Mouse (Mus musculus): ENCODE results near the gene Appl1. TPM values are rescaled to one million over a fixed set of nuclear protein-coding genes. Genes with fewer than 3 reads are reported as not detected.

The Appl1 gene
- polyA plus RNA-seq, 1 experiment from 2014 or later, result 56.1 TPM

- no peaks in the 10 kb centered on the region for H3K36me3 ChIP-seq (ENCODE audit: control insufficient read depth, insufficient read depth, low read length)
- no peaks in the 10 kb centered on the region for H3K9me3 ChIP-seq (replicated peaks; ENCODE audit: control insufficient read depth, low read length, poor library complexity, severe bottlenecking)
- H3K9ac ChIP-seq (ENCODE audit: low read depth, low read length), result no peak overlapping the region
- no peak overlapping the region for H3K27ac ChIP-seq (ENCODE audit: low read length)
- no peak overlapping the region for H3K4me3 ChIP-seq (ENCODE audit: low read depth, low read length)
- 85% methylated on average over 2 of the region's 2 CpGs for WGBS
- no peaks in the 10 kb centered on the region for H3K27me3 ChIP-seq (ENCODE audit: control insufficient read depth, insufficient read depth, low read depth, low read length)
- no peak for ATAC-seq
- no peak overlapping the region for H3K4me2 ChIP-seq (ENCODE audit: low read length)
- no peaks in the 10 kb centered on the region for H3K4me1 ChIP-seq (ENCODE audit: control insufficient read depth, insufficient read depth, low read length)
These were observed 71.5 kb downstream of the Appl1 start for GRCm38 (mm10) chr14:26899490-26899889.

- 95% methylated on average over 4 of the region's 4 CpGs for WGBS
- H3K9ac ChIP-seq (ENCODE audit: low read depth, low read length), result no peak within 1 kb of the TSS
- no peak for ATAC-seq
These were observed 76.6 kb downstream of the Appl1 start, which contains the start of gene Asb14 for GRCm38 (mm10) chr14:26894392-26894791. Gene Asb14, plus strand, starts transcription at chr14:26894557.

GRCm38 (mm10) chr14:26890777-26891176, 80.3 kb downstream of the Appl1 start:
- no peak overlapping the region for H3K4me3 ChIP-seq (ENCODE audit: low read depth, low read length)

More at GRCm38 (mm10) chr14:26894392-26894791, 76.6 kb downstream of the Appl1 start, which contains the start of gene Asb14:
- Histone ChIP-seq H3K4me3 (ENCODE audit: low read depth, low read length) (no peak within 1 kb of the TSS), H3K27ac (ENCODE audit: low read length) (no peak within 1 kb of the TSS), H3K36me3 (ENCODE audit: control insufficient read depth, insufficient read depth, low read length) (no peaks in the 10 kb centered on the region), H3K9me3 (replicated peaks; ENCODE audit: control insufficient read depth, low read length, poor library complexity, severe bottlenecking) (no peaks in the 10 kb centered on the region), H3K27me3 (ENCODE audit: control insufficient read depth, insufficient read depth, low read depth, low read length) (no peaks in the 10 kb centered on the region), H3K4me2 (ENCODE audit: low read length) (no peak within 1 kb of the TSS), H3K4me1 (ENCODE audit: control insufficient read depth, insufficient read depth, low read length) (no peaks in the 10 kb centered on the region)

GRCm38 (mm10) chr14:26887244-26887643, 83.8 kb downstream of the Appl1 start:
- no peak for ATAC-seq
- no peaks in the 10 kb centered on the region for H3K27me3 ChIP-seq (ENCODE audit: control insufficient read depth, insufficient read depth, low read depth, low read length)
- H3K4me3 ChIP-seq (ENCODE audit: low read depth, low read length), result no peak overlapping the region
- H3K27ac ChIP-seq (ENCODE audit: low read length), result no peak overlapping the region
- H3K36me3 ChIP-seq (ENCODE audit: control insufficient read depth, insufficient read depth, low read length), result no peaks in the 10 kb centered on the region
- H3K4me2 ChIP-seq (ENCODE audit: low read length), result no peak overlapping the region
- H3K9me3 ChIP-seq (replicated peaks; ENCODE audit: control insufficient read depth, low read length, poor library complexity, severe bottlenecking), result no peaks in the 10 kb centered on the region
- 47% methylated on average over 3 of the region's 3 CpGs for WGBS
- no peaks in the 10 kb centered on the region for H3K4me1 ChIP-seq (ENCODE audit: control insufficient read depth, insufficient read depth, low read length)
- H3K9ac ChIP-seq (ENCODE audit: low read depth, low read length), result no peak overlapping the region

More at GRCm38 (mm10) chr14:26890777-26891176, 80.3 kb downstream of the Appl1 start:
- H3K4me2 ChIP-seq (ENCODE audit: low read length), result no peak overlapping the region
- no peak overlapping the region for H3K9ac ChIP-seq (ENCODE audit: low read depth, low read length)
- no peak overlapping the region for H3K27ac ChIP-seq (ENCODE audit: low read length)
- H3K27me3 ChIP-seq (ENCODE audit: control insufficient read depth, insufficient read depth, low read depth, low read length), result no peaks in the 10 kb centered on the region
- no peaks in the 10 kb centered on the region for H3K4me1 ChIP-seq (ENCODE audit: control insufficient read depth, insufficient read depth, low read length)
- 91% methylated on average over 3 of the region's 3 CpGs for WGBS
- no peak for ATAC-seq
- no peaks in the 10 kb centered on the region for H3K9me3 ChIP-seq (replicated peaks; ENCODE audit: control insufficient read depth, low read length, poor library complexity, severe bottlenecking)
- H3K36me3 ChIP-seq (ENCODE audit: control insufficient read depth, insufficient read depth, low read length), result no peaks in the 10 kb centered on the region

- no peaks in the 10 kb centered on the region for H3K4me1 ChIP-seq (ENCODE audit: control insufficient read depth, insufficient read depth, low read length)
- no peak overlapping the region for H3K27ac ChIP-seq (ENCODE audit: low read length)
- no peak for ATAC-seq
- H3K9ac ChIP-seq (ENCODE audit: low read depth, low read length), result no peak overlapping the region
- H3K9me3 ChIP-seq (replicated peaks; ENCODE audit: control insufficient read depth, low read length, poor library complexity, severe bottlenecking), result no peaks in the 10 kb centered on the region
- H3K27me3 ChIP-seq (ENCODE audit: control insufficient read depth, insufficient read depth, low read depth, low read length), result no peaks in the 10 kb centered on the region
- H3K36me3 ChIP-seq (ENCODE audit: control insufficient read depth, insufficient read depth, low read length), result no peaks in the 10 kb centered on the region
- whole genome bisulfite sequencing, result 89% methylated on average over 5 of the region's 5 CpGs
- H3K4me2 ChIP-seq (ENCODE audit: low read length), result no peak overlapping the region
- H3K4me3 ChIP-seq (ENCODE audit: low read depth, low read length), result no peak overlapping the region
These were observed 89.3 kb downstream of the Appl1 start for GRCm38 (mm10) chr14:26881700-26882099.

- H3K9ac ChIP-seq (ENCODE audit: low read depth, low read length), result no peak overlapping the region
- no peak overlapping the region for H3K4me2 ChIP-seq (ENCODE audit: low read length)
- no peaks in the 10 kb centered on the region for H3K9me3 ChIP-seq (replicated peaks; ENCODE audit: control insufficient read depth, low read length, poor library complexity, severe bottlenecking)
- ATAC-seq, result no peak
- H3K4me1 ChIP-seq (ENCODE audit: control insufficient read depth, insufficient read depth, low read length), result no peaks in the 10 kb centered on the region
- H3K27ac ChIP-seq (ENCODE audit: low read length), result no peak overlapping the region
- no peaks in the 10 kb centered on the region for H3K27me3 ChIP-seq (ENCODE audit: control insufficient read depth, insufficient read depth, low read depth, low read length)
- no peaks in the 10 kb centered on the region for H3K36me3 ChIP-seq (ENCODE audit: control insufficient read depth, insufficient read depth, low read length)
- no peak overlapping the region for H3K4me3 ChIP-seq (ENCODE audit: low read depth, low read length)
- WGBS, result 69% methylated on average over 2 of the region's 2 CpGs
These were observed 91.1 kb downstream of the Appl1 start for GRCm38 (mm10) chr14:26879976-26880375.

- Histone ChIP-seq H3K36me3 (ENCODE audit: control insufficient read depth, insufficient read depth, low read length) (no peaks in the 10 kb centered on the region), H3K4me3 (ENCODE audit: low read depth, low read length) (no peak overlapping the region), H3K27ac (ENCODE audit: low read length) (no peak overlapping the region), H3K4me2 (ENCODE audit: low read length) (no peak overlapping the region), H3K9ac (ENCODE audit: low read depth, low read length) (no peak overlapping the region), H3K4me1 (ENCODE audit: control insufficient read depth, insufficient read depth, low read length) (no peaks in the 10 kb centered on the region), H3K27me3 (ENCODE audit: control insufficient read depth, insufficient read depth, low read depth, low read length) (no peaks in the 10 kb centered on the region), H3K9me3 (replicated peaks; ENCODE audit: control insufficient read depth, low read length, poor library complexity, severe bottlenecking) (no peaks in the 10 kb centered on the region)
- no peak for ATAC-seq
- WGBS, result 77% methylated on average over 4 of the region's 4 CpGs
These were observed 92.3 kb downstream of the Appl1 start for GRCm38 (mm10) chr14:26878756-26879155.

Other genes with a start within 250 kb of the Appl1 start
- 0.16 TPM in 1 of 2 replicates, not detected in the other for gene Asb14, start 76.7 kb downstream of the Appl1 start, polyA plus RNA-seq (2015; fragmentation: Nextera tagmentation; extraction: Ambion mirVana)
- 0.19 TPM in 1 of 2 replicates, not detected in the other for gene Hesx1, start 23.2 kb upstream of the Appl1 start, polyA plus RNA-seq (2015; fragmentation: Nextera tagmentation; extraction: Ambion mirVana)
- 1.9 and 2.3 TPM in 2 replicates for gene Il17rd, start 67.7 kb upstream of the Appl1 start, polyA plus RNA-seq (2015; fragmentation: Nextera tagmentation; extraction: Ambion mirVana)
- 7.8 and 10.8 TPM in 2 replicates for gene Arhgef3, start 143.7 kb upstream of the Appl1 start, polyA plus RNA-seq (2015; fragmentation: Nextera tagmentation; extraction: Ambion mirVana)

Data from midbrain, embryonic 16.5 days (tissue).